Mouse (Mus musculus) olfactory bulb, adult 2 months (tissue): Measurements from ENCODE around the gene Gfpt1. TPM values are rescaled to one million over a fixed set of nuclear protein-coding genes. Genes with fewer than 3 reads are reported as not detected.

ENCODE experiments used
- H3K27ac ChIP-seq: fragments of 200-500 bp; 2 replicates; pipeline ENCODE4 v1.5.1; 2012; ENCODE audit warnings: low read depth, low read length; ENCODE audit not compliant: insufficient read depth
- H3K4me1 ChIP-seq: fragments of 200-500 bp; 2 replicates; pipeline ENCODE4 v1.6.1; 2012; ENCODE audit warnings: low read length; ENCODE audit not compliant: control insufficient read depth, insufficient read depth
- H3K4me3 ChIP-seq: fragments of 200-500 bp; 2 replicates; pipeline ENCODE4 v1.5.1; 2012; ENCODE audit warnings: mild to moderate bottlenecking, low read depth, low read length, moderate library complexity; ENCODE audit not compliant: insufficient read depth
- CTCF ChIP-seq: fragments of 200-500 bp; IDR thresholded peaks from 2 replicates; pipeline ENCODE4 v1.5.1; 2012; ENCODE audit warnings: low read depth, mild to moderate bottlenecking, low read length, moderate library complexity; ENCODE audit not compliant: insufficient read depth
- POLR2A ChIP-seq: fragments of 200-500 bp; IDR thresholded peaks from 2 replicates; pipeline ENCODE4 v1.6.1; 2012; ENCODE audit warnings: mild to moderate bottlenecking, low read depth, low read length, moderate library complexity; ENCODE audit not compliant: insufficient read depth
- WGBS: fragments of 180-500 bp; shearing (Covaris S2); methylation state at CpG from one replicate; pipeline ENCODE4 v1.1.7; 2018; 5-methylcytosine and 5-hydroxymethylcytosine counted together
- polyA plus RNA-seq: library from polyadenylated mRNA; stranded (reverse); fragments of >200 nt; gene quantifications from 2 replicates; pipeline ENCODE4 v1.2.4, GENCODE M21; 2012; ENCODE audit warnings: low replicate concordance; ENCODE audit not compliant: missing spikeins, insufficient read depth, insufficient read length

The Gfpt1 gene
- polyA plus RNA-seq, 1 experiment, result not detected

GRCm38 (mm10) chr6:87059754-87060153 lies 17.1 kb downstream of the Gfpt1 start:
- Histone ChIP-seq H3K4me1 (no peaks in the 10 kb centered on the region), H3K27ac (no peak overlapping the region), H3K4me3 (no peak overlapping the region)
- 98% methylated on average over 1 of the region's 1 CpGs for WGBS
- TF ChIP-seq POLR2A (no peak), CTCF (no peak)

GRCm38 (mm10) chr6:87063586-87063985 lies 20.9 kb downstream of the Gfpt1 start:
- H3K27ac ChIP-seq, result no peak overlapping the region
- WGBS, result 94% methylated on average over 4 of the region's 4 CpGs
- TF ChIP-seq POLR2A (no peak), CTCF (no peak)
- no peak overlapping the region for H3K4me3 ChIP-seq
- no peaks in the 10 kb centered on the region for H3K4me1 ChIP-seq

- TF ChIP-seq POLR2A (no peak), CTCF (no peak)
- WGBS, result 87% methylated on average over 2 of the region's 2 CpGs
- no peaks in the 10 kb centered on the region for H3K4me1 ChIP-seq
- H3K4me3 ChIP-seq, result no peak overlapping the region
- H3K27ac ChIP-seq, result no peak overlapping the region
These were observed 25.6 kb downstream of the Gfpt1 start for GRCm38 (mm10) chr6:87068209-87068608.

- no peaks in the 10 kb centered on the region for H3K4me1 ChIP-seq
- H3K27ac ChIP-seq, result no peak overlapping the region
- H3K4me3 ChIP-seq, result no peak overlapping the region
- TF ChIP-seq POLR2A (no peak), CTCF (no peak)
- WGBS, result 77% methylated on average over 7 of the region's 7 CpGs
These were observed 26.7 kb downstream of the Gfpt1 start for GRCm38 (mm10) chr6:87069195-87069900.

GRCm38 (mm10) chr6:87070641-87071040 lies 28.0 kb downstream of the Gfpt1 start:
- WGBS, result 92% methylated on average over 4 of the region's 4 CpGs
- Histone ChIP-seq H3K4me3 (no peak overlapping the region), H3K27ac (no peak overlapping the region), H3K4me1 (no peaks in the 10 kb centered on the region)
- no peak for TF ChIP-seq POLR2A
- TF ChIP-seq CTCF, result no peak

- WGBS, result 91% methylated on average over 4 of the region's 4 CpGs
- Histone ChIP-seq H3K4me1 (no peaks in the 10 kb centered on the region), H3K27ac (no peak overlapping the region), H3K4me3 (no peak overlapping the region)
- no peak for TF ChIP-seq CTCF
- no peak for TF ChIP-seq POLR2A
These were observed 30.1 kb downstream of the Gfpt1 start for GRCm38 (mm10) chr6:87072759-87073158.

GRCm38 (mm10) chr6:87075092-87075685 lies 32.5 kb downstream of the Gfpt1 start:
- Histone ChIP-seq H3K4me1 (no peaks in the 10 kb centered on the region), H3K4me3 (no peak overlapping the region), H3K27ac (no peak overlapping the region)
- 57% methylated on average over 3 of the region's 3 CpGs for WGBS
- TF ChIP-seq POLR2A (no peak), CTCF (no peak)

- 84% methylated on average over 4 of the region's 4 CpGs for WGBS
These were observed 36.8 kb downstream of the Gfpt1 start for GRCm38 (mm10) chr6:87079457-87079856.

GRCm38 (mm10) chr6:87085026-87085425 lies 42.4 kb downstream of the Gfpt1 start:
- no peak overlapping the region for H3K4me3 ChIP-seq
- WGBS, result 91% methylated on average over 6 of the region's 6 CpGs
- H3K4me1 ChIP-seq, result no peaks in the 10 kb centered on the region
- no peak overlapping the region for H3K27ac ChIP-seq
- TF ChIP-seq CTCF (no peak), POLR2A (no peak)

More at GRCm38 (mm10) chr6:87079457-87079856, 36.8 kb downstream of the Gfpt1 start:
- H3K4me1 ChIP-seq, result no peaks in the 10 kb centered on the region
- no peak overlapping the region for H3K4me3 ChIP-seq
- H3K27ac ChIP-seq, result no peak overlapping the region
- no peak for TF ChIP-seq POLR2A
- no peak for TF ChIP-seq CTCF
